Mouse (Mus musculus) cerebellum, adult (tissue): ENCODE data around the gene Adcy6.

Experiments used
- ATAC-seq: cut with Nextera tagmentation; 2 replicates; pipeline ENCODE4 v1.9.2; 2017; ENCODE audit warnings: mild to moderate bottlenecking, moderate library complexity, mixed read lengths; ENCODE audit not compliant: insufficient number of reproducible peaks, low FRiP score, low TSS enrichment

Adcy6 gene

DNA sequence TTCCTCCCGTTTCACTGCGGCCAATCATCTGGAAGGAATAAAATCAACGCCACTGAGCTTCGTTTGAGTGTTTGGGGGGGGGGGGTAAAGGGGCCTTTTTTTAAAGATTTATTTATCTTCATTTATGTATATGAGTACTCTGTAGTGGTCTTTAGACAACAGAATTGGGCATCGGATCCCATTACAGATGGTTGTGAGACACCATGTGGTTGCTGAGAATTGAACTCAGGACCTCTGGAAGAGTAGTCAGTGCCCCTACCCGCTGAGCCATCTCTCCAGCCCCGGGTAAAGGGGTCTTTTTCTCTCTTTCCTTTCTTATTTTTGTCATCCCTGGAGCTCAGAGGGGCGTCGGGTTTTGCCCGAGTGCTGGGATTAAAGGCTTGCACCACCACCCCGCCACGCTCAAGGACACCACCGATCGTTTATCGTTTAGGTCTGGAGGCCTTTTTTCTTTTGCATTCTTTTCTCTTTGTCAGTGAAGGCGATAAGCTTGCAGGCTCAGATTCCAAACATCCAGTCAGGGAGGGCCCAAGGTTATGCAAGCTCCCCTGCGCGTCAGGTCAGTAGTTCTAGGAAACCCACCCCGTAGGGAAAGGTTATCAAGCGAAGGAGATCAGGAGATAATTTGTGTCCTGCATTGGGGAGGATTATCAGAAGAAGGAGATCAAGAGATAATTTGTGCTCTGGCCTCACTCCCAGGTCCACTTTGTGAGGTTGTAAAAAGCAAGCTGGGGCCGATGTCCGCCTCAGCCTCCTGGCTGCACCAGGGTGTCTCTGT is 41.4 kb downstream of the Adcy6 start:
- no peak for ATAC-seq

DNA sequence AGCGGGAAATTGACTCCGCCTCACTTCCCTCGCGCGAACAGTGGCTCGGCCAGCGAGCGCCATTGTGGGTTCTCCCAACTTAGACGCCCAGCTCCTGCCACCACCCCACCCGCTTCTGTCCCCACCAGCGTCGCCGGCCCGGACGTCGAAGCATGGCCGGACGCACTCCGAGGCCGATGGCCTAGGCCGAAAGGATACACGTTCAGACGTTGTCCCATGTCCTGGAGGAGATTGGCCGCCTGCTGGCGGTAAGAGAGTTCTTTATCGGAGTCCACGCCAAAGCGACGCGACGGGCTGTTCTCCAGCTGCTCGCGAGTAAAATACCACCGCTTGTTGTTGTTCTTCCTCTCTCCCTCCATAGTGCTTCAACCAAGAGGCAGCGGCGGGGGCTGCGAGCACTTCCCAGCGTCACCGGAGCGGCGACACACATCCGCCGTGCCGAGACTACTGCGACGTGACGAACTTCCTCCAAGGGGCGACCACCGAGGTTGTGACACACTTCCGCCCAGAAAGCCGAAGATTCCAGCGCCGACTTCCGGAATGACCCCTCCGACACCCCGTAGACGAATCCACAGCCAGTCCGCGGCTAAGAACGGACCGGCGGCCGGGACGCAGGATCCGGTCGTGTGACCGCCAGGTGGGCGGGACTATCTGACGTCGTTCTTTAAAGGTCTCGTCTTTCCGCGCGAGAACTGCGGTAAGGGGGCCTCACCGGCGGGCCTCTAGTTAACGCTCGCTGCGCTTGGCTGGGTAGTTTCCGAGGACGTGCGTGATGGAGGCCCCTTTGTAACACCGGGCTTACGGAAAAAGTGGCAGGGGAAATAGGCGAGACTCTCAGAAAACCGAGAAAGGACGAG is 42.4 kb downstream of the Adcy6 start:
- peak; percentile 90 for ATAC-seq

DNA sequence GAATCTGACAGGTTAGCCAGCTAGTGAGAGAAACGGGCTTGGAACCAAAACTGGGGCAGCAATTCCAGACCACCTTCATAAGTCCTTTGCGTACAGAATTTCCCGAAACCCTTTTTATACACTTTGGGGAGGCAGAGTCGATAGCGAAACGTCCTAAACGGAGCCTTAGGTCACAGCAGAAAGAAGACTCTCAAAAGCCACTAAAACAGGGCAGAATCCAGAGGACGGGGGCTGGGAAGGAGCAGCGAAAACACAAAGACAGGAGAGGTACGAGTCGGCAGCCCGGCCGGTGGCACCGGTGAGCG is 43.0 kb downstream of the Adcy6 start:
- no peak for ATAC-seq

DNA sequence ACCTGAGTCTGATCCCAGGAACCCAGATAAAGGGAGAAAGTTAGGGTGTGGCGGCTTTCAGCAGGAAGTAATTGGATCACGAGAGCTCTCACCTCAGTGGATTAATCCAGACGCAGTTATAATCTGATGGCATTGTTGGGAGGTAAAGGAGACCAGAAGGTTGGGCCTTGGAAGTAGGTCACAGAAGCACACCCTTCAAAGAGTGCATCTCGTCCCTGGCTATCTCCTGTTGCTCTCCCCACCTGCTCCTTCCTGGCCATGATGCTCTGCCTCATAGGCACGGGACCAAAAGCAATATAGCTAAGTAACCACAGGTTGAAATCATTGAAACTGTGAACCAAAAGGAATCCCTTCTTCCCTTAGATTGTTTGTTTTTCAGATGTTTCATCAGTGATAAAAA is 52.7 kb downstream of the Adcy6 start:
- no peak for ATAC-seq

DNA sequence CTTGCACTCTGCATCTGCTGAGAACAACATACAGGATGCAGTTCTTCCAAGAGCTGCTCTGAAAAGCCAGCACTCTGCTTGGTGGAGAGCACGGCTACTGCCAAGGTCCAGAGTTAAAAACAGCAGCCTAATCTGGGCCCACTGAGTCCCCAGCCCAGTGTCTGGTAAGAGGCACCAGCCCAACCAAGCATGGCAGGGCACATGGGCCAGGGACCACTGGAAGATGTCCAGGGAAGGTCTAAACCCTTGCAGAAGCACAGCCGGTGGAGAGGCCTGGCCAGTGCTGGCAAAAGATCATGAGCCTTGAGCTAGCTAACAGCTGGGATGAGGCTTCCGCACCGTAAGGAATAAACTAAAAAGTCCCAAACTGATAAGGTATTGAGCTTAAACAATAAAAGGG is 54.0 kb downstream of the Adcy6 start:
- ATAC-seq: no peak

DNA sequence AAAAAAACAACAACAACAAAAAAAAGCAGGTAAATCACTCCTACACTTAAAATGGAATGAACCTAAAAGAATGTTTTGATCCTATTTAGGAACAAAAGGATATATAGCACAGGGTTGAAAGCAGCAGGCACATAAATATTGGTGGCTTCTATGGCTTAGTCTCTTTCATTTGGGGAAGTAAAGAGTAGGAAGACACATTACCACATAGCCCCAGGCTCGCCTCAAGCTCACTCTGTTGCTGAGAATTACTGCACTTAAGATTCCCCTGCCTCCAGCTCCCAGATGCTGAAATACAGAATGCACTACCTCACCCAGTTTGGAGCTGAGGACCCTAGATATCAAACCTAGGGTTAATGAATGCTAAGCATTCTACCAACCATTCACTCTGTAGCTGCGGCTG is 57.1 kb downstream of the Adcy6 start:
- ATAC-seq: no peak

DNA sequence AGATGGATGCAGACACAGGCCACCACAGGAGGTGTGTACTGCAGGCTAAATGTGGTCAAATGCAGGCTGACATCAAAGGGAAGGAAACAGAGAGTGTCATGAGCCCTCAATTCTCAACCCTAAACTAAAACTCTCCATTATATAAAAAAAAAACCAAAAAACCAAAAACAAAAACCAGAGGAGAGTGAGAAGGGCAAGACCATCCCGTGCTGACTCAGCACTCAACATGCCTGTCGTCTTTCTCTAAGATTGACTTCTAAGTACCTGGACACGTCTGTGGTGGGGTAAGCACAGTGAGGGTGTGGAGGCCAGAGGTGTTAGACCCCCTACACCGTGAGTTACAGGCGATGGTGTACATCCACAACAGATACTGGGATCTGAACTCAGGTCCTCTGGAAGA is 63.0 kb downstream of the Adcy6 start:
- no peak for ATAC-seq

DNA sequence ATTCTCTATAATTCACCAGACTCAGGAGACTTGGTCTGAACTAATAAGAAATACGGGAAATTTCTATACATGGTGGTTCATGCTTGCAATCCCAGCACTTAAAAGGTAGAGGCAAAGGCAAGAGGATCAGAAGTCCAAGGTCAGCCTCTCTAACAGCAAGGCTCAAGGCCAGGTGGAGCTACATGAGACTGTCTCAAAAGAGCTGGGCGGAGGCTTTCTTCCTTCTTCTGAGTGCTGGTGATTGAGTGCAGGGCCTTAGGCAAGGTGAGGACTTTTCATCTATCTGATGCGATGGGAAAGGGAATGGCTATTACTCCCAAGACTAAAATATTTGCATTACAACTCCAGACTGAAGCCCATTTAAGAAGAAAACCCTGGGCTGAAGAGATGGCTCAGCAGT is 64.7 kb downstream of the Adcy6 start:
- no peak for ATAC-seq

DNA sequence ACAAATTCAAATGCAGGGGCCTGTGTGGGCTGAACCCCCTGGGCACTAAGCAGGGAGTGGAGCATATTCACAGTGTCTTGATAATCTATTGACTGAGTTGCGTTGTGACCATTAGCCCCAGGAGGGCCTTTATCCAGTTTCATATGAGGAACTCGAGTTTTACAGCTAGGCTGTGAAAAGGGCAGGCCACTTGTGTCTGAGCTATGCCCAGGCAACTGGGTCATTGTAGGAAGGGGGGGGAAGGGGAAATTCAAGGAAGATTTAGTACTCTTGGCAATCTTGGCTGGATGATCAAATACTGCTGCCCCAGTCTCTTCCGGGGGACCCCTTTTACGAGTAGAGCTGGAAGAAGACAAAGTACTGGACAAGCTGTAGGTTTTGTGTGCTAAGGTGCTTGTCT is 66.5 kb downstream of the Adcy6 start:
- no peak for ATAC-seq

DNA sequence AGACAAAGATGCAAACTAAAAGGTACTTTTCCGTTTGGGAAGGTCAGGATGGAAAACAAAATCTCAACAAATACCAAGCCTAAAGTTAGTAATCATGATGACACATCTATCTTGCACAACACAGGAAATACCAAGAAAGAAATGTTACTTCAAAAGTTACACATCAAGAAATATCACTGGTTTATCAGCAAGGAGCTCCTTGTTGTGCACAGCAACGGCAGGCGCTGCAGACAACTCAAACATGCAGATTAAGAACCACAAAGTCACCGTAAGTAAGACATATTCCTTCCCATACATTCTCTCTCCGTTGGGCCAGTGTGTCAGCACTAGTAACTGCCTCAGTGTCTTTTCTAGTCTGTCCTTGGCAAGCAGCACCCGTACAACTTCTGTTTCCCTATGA is 68.8 kb downstream of the Adcy6 start:
- no peak for ATAC-seq
